Mouse (Mus musculus): Measurements from ENCODE around the gene Olfr843. TPM values are rescaled to one million over a fixed set of nuclear protein-coding genes. Genes with fewer than 3 reads are reported as not detected.

The Olfr843 gene
- polyA plus RNA-seq (2015; fragmentation: Nextera tagmentation; extraction: Ambion mirVana): not detected in 2 replicates

GRCm38 (mm10) chr9:19251887-19252286 lies at the start of gene Olfr843:
Olfr843 (minus strand) TSS chr9:19251987.
- Histone ChIP-seq H3K4me1 (no peaks in the 10 kb centered on the region), H3K9me3 (no peaks in the 10 kb centered on the region), H3K27me3 (no peaks in the 10 kb centered on the region), H3K36me3 (no peaks in the 10 kb centered on the region), H3K27ac (no peak within 1 kb of the TSS), H3K9ac (no peak within 1 kb of the TSS), H3K4me3 (no peak within 1 kb of the TSS), H3K4me2 (no peak within 1 kb of the TSS)
- ATAC-seq (ENCODE audit: insufficient number of reproducible peaks, low FRiP score, low TSS enrichment, low read depth): no peak
- 85% methylated on average over 2 of the region's 2 CpGs for WGBS

Other genes with a start within 250 kb of the Olfr843 start
- gene Olfr835, start 219.3 kb downstream of the Olfr843 start, polyA plus RNA-seq (2015; fragmentation: Nextera tagmentation; extraction: Ambion mirVana): not detected in 2 replicates
- not detected in 2 replicates for gene Olfr836, start 131.6 kb downstream of the Olfr843 start, polyA plus RNA-seq (2015; fragmentation: Nextera tagmentation; extraction: Ambion mirVana)
- gene Olfr837, start 115.7 kb downstream of the Olfr843 start, polyA plus RNA-seq (2015; fragmentation: Nextera tagmentation; extraction: Ambion mirVana): not detected in 2 replicates
- not detected in 2 replicates for gene Olfr839-ps1, start 74.7 kb downstream of the Olfr843 start, polyA plus RNA-seq (2015; fragmentation: Nextera tagmentation; extraction: Ambion mirVana)
- gene Olfr844, start 64.4 kb upstream of the Olfr843 start, polyA plus RNA-seq (2015; fragmentation: Nextera tagmentation; extraction: Ambion mirVana): not detected in 2 replicates
- not detected in 2 replicates for gene Olfr845, start 84.5 kb upstream of the Olfr843 start, polyA plus RNA-seq (2015; fragmentation: Nextera tagmentation; extraction: Ambion mirVana)
- gene Olfr846, start 112.0 kb upstream of the Olfr843 start, polyA plus RNA-seq (2015; fragmentation: Nextera tagmentation; extraction: Ambion mirVana): not detected in 2 replicates
- gene Olfr847, start 126.7 kb upstream of the Olfr843 start, polyA plus RNA-seq (2015; fragmentation: Nextera tagmentation; extraction: Ambion mirVana): not detected in 2 replicates
- gene Olfr849, start 188.3 kb upstream of the Olfr843 start, polyA plus RNA-seq (2015; fragmentation: Nextera tagmentation; extraction: Ambion mirVana): not detected in 2 replicates
- not detected in 2 replicates for gene Olfr850, start 226.3 kb upstream of the Olfr843 start, polyA plus RNA-seq (2015; fragmentation: Nextera tagmentation; extraction: Ambion mirVana)
- not detected in 2 replicates for gene Olfr851, start 241.3 kb upstream of the Olfr843 start, polyA plus RNA-seq (2015; fragmentation: Nextera tagmentation; extraction: Ambion mirVana)

All from limb, embryonic 15.5 days (tissue).